Mouse (Mus musculus) sigmoid colon, adult 10 weeks (tissue): ENCODE measurements around the gene Timm22. TPM values are rescaled to one million over a fixed set of nuclear protein-coding genes. Genes with fewer than 3 reads are reported as not detected.

Experiments used
- polyA plus RNA-seq: library from polyadenylated mRNA; stranded (reverse); fragments of 350-450 nt; fragmentation: Illumina TruSeq; extraction: RNeasy Lipid Tissue Mini Kit (QIAGEN cat#74804); gene quantifications from one replicate; pipeline ENCODE4 v1.2.3, GENCODE M21; 2014; ENCODE audit warnings: low read depth, low replicate concordance

Timm22 gene
- polyA plus RNA-seq = 4.8 TPM

GRCm38 (mm10) chr11:76406702-76407583, at the start of gene Timm22:
TSS of gene Timm22 (plus strand) at chr11:76406952.

GRCm38 (mm10) chr11:76398798-76399586, 7.8 kb upstream of the Timm22 start, which contains the start of gene Nxn:
TSS of gene Nxn (minus strand) at chr11:76399140.

Other genes with a start within 250 kb of the Timm22 start
- gene Vps53, start 227.3 kb upstream of the Timm22 start, polyA plus RNA-seq = 55.6 TPM
- 22.2 TPM for gene Fam57a, start 227.3 kb upstream of the Timm22 start, polyA plus RNA-seq
- gene Dbil5, start 189.3 kb upstream of the Timm22 start, polyA plus RNA-seq = not detected
- gene Gemin4, start 189.3 kb upstream of the Timm22 start, polyA plus RNA-seq = 2.9 TPM
- gene Mrm3, start 163.2 kb upstream of the Timm22 start, polyA plus RNA-seq = 1.5 TPM
- gene Glod4, start 163.2 kb upstream of the Timm22 start, polyA plus RNA-seq = 118 TPM
- 2.5 TPM for gene Nxn, start 7.8 kb upstream of the Timm22 start, polyA plus RNA-seq
- gene Abr, start 215.4 kb downstream of the Timm22 start, polyA plus RNA-seq = 33.7 TPM